Mouse (Mus musculus) hindlimb bud, embryonic 11.5 days (tissue): ENCODE measurements around the gene Fam207a.

Experiments
- DNase-seq: peaks from one replicate; pipeline ENCODE4 v3.0.0-alpha.2; 2012; ENCODE audit warnings: low read depth, low spot score; ENCODE audit errors: extremely low spot score

Gene Fam207a

DNA sequence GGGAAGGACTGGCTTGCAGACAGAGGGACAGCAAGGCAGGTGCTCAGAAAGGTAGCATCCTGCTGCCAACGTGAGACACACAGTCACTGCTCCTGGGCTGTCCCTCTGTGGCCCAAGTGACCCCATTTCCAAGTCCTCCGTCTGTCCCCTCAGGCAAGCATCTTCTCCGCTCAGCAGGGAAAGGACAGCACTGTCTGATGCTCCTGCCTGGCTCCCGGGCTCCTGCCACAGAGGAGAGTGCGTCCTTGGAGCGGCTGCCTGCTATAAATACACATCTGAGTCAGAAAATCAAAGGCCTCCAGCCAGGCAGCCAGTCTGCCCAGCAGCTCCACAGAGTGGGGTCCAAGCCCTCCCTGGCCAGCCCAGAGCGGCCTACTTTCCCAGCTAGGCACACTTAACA, 59.1 kb downstream of the Fam207a start:
- DNase-seq = no peak

DNA sequence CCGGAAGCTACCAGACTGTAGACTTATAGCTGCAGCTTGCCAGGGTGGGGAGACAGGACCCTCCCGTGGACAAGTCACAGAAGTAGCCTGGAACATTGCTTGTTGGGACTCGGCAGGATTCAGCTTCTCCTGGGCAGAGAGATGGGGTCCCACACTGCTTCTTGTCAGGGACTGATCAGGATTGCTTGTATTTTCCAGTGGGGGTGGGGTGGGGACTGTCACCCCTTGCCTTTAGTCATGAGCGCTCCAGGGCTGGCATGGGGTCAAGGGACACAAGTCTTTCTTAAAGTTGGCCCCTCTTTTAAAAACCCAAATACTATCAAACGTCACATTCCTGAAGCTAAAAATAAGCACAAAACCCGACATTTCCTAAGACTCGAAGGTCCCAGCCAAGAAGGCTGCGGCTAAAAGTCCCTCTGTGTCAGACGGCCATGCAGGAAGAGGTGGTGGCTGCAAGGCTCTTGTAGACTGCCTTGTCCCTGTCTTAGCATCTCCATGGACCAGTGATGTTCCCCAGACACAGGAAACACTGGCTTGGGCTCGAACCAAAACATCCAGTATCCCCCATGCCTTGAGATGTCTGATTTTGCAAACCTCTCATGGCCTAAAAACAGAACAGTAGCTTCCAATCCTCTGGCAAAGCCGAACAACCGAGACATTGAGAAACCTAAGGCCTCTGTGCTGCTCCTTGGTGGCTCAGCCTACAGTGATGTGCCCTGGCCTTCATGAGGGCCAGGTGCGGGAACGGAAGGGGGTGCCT, 60.2 kb downstream of the Fam207a start:
- no peak for DNase-seq

DNA sequence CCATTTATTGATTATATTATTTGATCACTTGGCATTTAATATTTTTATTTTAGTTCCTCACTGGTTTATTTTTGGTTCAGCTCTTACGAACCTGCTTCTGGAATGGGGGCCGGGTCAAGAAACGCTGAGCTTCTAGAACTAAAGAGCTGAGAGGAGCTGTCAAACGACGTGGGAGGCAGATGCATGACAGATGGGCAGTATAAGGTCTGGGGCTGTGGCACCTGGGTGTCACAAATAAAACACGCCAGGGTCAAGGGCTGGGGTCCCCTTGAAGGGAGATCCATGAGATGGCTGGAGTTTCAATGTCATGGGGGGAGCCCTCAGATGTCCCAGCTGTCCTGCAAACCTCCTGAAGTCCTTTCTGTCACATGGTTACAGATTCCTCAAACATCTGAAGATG, 60.8 kb downstream of the Fam207a start:
- DNase-seq = no peak

DNA sequence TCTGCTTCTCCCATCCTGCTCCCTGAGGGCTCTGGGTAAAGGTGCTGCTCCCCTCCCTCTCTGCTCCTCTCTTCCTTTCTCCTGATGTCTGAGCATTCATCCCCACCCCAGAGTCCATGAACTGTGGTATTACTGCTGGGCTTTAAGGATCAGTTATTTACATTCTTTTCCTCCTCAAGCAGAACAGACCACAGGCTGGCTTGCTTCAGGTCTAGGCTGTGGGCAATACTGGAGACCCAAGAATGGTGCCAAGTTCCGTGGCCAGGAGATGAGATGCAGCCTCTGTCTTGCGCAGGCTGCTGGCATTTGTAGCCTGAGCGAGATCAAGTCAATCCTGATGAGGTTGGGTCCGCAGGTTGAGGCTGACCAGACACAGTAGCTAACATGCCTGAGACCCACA, 63.8 kb downstream of the Fam207a start:
- no peak for DNase-seq

DNA sequence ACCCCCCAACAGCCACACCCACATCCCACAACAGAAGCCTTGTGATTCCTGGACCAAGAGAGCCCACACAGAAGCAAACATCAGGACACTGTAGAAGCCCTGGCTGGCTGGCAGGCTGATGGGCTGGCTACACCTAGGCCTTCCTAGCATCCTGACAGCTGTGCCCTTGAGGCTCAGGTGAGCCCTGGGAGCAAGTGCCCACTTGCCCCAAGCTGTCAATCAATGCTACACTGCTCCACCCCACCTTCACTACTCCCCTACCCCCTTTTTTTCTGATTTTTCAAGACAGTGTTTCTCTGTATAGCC, 65.5 kb downstream of the Fam207a start:
- no peak for DNase-seq

DNA sequence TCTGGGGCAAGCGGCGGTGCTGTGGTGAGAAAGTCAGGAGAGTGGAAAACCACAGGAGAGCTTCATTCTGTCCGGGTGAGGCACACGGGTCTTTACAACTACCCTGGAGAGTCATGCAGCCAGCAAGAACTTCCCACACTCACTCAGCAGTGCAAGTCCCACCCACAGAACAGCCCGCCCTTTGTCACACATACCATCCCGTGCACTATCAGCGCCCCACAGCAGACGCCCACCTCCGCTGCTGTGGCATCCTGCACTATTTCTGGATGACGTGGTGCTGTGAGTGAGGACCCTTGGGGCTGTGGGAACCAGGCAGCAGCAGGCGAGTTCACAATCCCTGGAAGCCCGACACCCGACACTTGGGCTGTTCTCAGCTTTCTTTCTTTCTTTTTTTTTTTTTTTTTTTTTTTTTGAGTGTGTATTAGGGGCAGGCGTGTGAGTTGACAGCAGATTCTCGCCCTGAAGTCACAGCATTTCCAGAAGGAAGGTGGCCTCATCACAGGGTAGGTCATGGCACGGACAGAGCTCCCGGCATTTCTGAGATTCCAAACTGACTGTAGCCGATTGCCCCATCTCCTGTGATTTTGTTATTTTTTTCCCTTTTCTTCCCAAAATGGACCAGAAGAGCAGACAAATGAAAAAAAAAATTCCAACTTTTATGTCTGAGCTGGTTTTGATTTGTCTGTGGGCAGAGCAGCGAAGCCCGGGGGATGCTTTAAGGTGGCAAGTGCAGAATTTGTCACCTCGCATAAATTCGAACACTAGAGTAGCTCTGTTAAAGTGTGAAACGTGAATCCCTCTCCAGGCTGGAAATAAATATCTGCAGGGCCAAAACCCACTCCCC, 66.0 kb downstream of the Fam207a start:
- no peak for DNase-seq

DNA sequence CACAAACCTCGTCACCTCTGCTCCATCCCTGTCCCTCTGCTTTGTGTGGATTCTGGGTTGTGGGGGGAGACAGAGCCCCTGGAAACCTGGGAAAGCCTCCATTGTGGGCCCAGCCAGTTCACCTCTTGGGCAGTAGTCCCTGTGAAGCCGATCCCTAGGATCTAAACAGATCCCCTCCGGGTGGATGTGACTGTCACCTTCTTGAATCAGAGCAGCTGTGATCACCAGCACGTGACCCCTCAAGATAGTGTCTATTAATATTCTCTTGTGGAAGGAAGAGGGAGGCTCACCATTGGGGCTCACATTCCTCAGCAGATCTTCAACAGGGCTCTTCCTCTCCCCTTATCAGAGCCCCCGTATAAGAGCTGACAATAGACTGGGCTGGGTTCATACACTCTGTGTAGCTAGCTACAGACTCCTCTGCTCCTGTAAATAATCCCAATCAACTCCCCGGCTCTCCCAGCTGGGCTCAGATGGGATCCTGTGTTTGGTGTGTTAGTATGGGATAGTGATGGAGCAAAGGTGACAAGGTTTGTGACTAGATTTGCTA, 66.8 kb downstream of the Fam207a start:
- no peak for DNase-seq

DNA sequence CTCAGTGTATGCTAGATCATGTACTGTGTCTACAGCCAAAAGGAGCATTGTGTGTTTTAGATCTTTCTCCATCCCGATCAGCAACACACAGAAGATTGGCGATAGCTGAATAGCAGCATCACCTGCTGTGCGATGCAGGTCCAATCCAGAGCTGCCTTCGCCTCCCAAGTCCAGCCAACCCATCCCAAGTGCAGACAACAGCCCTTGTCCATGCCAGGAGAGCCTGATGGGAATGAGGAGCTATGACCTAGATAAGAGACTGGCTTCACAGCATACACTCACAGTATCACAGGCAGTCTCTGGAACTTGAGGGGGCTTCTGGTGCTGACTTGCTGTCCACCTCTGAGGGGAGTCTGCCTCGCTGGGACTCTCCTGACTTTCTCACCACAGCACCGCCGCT, 67.4 kb downstream of the Fam207a start:
- DNase-seq = no peak

DNA sequence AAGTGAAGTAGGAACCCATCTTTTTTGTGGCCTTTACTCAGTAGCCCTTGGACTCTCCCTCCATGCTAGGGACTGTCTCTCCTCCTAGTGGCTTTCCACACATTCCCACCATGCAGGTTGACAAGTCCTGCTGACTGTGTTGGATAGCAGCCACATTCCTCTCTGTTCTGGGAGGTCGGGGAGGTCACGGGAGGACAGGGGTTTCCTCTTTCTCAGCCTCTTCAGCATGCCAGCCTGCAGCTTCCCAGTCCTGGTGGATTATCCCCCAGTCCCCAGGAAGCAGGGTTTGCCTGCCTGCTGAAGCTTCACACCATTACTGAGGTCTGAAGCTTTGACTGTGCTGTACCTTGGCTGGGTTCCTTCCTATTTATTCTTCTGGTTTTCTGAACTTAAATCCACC, 67.8 kb downstream of the Fam207a start:
- no peak for DNase-seq

DNA sequence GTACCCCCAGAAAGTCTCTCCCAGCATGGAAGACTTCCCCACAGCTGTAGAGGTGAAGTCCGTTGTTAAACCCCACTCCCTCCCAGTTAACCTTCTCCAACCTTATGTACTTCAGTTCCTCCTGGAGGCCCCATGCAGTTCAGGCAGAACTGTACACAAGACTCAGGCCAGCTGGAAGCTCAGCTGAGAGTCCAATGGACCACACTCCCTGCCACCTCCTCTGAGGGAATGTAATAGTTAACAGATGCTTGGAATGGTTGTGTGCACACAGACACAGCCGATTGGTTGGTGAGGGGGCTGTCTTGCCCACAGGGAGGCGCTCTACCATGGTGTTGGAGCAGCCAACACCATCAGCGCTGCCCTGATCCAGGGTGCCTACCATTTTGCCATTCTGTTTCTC, 73.3 kb downstream of the Fam207a start:
- no peak for DNase-seq

DNA sequence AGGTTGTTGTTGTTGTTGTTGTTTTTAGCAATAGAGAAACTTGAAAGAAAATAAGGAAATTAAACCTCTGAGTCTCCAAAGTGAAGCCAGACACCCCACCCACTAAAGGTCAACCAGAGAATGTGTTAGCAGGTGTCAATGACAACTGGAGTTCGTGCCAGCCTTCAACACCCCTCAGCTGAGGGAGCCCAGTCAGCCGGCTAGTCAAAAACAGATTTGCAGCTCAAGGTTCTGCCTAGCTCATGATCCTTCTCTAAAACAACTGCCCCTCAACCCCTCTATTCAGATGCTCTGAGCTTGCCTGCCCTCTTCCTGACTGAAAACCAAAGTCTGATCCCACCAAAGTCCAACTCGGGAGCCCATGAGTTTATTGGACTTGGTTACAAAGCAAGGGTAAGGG, 73.8 kb downstream of the Fam207a start:
- DNase-seq = no peak

DNA sequence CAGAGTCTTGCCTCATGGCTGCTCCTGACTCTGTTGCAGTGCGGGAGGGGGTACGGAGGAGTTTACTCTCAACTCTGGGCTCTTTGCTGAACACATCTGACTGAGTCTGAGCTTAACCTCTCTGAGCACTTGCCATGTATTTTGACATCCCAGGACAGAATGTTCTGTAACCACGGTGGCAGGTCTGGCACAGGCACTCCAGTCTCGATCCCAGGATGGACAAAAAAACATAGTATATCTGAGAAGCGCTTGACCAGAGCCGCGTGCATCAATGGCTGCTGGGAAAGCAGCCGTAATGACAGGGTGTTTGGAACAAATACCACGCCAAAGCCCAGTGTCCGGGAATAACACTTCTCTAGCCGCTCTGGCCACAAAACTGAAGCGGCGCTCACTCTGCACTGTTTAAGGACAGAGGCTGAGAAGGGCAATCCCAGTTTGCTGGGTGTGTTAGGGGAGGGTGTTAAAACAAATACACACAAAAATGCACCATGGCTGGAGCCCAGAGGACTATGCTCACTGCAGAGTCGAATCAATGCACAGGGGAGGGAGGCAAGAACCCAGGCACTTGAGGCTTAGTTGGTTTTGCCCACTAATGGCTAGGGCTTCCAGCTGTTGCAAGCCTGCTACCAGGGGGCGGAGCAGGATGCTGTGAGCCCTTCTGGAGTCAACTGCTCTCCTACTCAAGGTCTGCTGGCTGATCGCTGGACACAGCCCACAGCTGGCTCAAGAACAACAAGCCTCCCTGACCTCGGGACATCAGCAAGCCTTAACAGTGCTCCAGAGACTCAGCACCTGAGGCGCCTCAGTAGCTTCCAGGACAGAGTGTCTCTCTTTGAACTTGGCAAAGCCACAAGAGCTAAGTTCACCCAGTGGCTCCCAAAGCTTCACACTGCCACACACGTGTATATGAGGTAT, 74.5 kb downstream of the Fam207a start:
- DNase-seq = no peak

DNA sequence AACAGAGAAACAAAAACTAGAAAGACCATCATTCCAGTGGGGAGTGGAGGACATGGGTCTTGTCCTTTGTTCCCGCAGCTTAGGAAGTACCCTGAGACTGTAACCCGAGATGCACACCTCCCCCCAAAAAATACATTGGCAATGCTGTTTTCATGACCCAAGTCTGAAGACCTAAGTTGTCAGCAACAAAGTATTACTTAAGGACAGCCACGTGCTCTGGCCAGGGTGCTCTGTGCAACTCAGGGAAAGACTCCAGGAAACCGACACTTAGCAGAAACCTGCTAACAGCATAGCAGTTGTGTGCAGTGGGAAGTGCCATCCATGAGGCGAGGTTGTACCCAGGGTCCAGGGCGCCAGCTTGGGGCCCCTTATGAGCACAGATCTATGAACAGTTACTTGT, 75.3 kb downstream of the Fam207a start:
- DNase-seq = no peak

DNA sequence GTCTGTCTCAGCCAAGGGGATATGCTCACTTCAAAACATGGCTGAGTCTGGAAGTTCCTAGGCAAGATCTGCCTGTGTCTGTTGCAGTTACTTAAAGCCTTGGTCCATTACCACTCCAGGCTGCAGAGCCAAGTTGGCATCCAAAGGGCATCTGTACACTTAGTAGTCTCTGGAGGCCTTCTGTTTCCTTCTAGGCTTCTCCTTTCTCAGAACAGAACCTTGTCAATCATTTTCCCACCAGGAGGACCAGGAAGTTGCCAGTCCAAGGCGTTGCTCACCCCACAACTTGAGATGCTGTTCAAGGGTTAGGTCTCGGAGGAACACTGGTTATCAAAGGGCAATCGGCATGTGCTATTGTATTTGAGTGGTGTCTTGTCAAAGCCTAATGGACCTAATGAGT, 76.6 kb downstream of the Fam207a start:
- no peak for DNase-seq

DNA sequence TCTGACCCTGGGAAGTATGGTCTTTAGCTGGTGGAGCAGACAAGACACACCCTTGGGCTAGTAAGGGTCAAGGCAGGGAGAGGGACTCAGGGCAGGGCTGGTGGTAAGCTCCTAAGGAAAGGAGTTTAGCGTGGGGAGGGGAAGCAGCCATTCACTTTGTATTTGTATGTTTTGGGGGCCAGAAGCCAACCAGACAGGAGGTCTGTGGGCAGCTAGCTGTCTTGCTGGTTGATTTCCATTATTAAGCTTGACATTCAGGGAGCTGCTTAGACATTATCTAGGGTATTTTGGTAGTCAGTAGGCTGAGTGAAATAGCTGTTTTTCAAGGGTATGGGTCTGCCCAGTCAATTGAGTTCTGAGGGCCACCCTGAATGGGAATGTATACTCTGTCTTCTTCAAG, 77.6 kb downstream of the Fam207a start:
- DNase-seq = no peak
